ENCODE assay signal across 8 mouse cellular contexts in the genomic region with DNA sequence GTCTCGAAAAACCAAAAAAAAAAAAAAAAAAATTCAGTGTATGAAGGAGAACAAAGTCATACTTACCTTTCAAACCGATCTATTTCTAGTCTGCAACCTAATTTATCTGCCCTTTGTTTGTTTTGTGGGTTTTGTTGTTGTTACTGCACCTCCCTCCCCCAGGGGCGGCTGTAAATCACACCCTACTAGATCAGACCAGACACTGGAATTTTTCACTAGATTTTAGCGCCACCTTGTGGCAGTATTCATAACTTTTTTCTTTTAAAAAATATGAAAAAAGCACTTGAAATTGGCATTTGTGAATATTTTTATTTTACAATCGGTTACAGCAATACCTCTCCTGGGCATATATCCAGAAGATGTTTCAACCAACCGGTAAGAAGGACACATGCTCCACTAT. TPM values are rescaled to one million over a fixed set of nuclear protein-coding genes. Genes with fewer than 3 reads are reported as not detected.
DNase-seq lines count a peak whose midpoint lies in the region; ATAC-seq and TF ChIP-seq lines count a peak whose summit lies in the region.

No protein-coding gene starts in this region.

- no peaks in the 10 kb centered on the region for H3K36me3 ChIP-seq in heart, embryonic 10.5 days
- H3K36me3 ChIP-seq in midbrain, postnatal 0 days (ENCODE audit: insufficient read depth, low read length) = no peaks in the 10 kb centered on the region

- no peaks in the 10 kb centered on the region for H3K9me3 ChIP-seq in heart, embryonic 10.5 days
- H3K9me3 ChIP-seq in midbrain, postnatal 0 days (ENCODE audit: low read length) = no peaks in the 10 kb centered on the region

- peak; percentile 86 for DNase-seq in heart, adult 8-10 months (ENCODE audit: low spot score)
- no peak for DNase-seq in heart, embryonic 10.5 days (ENCODE audit: low spot score)
- peak; percentile 44 for DNase-seq in thymus, postnatal 14 days
- DNase-seq in thymus, postnatal 25 days = no peak
- DNase-seq in cerebellum, postnatal 10 days = peak; percentile 78 to 86
- peak; percentile 54 to 60 for DNase-seq in kidney, adult 8-10 months
- peak; percentile 82 for DNase-seq in midbrain, postnatal 0 days (ENCODE audit: low spot score)
- DNase-seq in urinary bladder, adult 2 months (ENCODE audit: low spot score) = no peak

- H3K27ac ChIP-seq in heart, embryonic 10.5 days = no peak overlapping the region
- H3K27ac ChIP-seq in midbrain, postnatal 0 days (ENCODE audit: low read depth, low read length) = no peak overlapping the region

- peak; percentile 69 for TF ChIP-seq CTCF in midbrain, postnatal 0 days (IDR thresholded peaks at IDR 0.05)

- WGBS in heart, embryonic 10.5 days = 14% methylated on average over 6 of the region's 6 CpGs
- 12% methylated on average over 6 of the region's 6 CpGs for WGBS in midbrain, postnatal 0 days

- no peak for ATAC-seq in midbrain, postnatal 0 days (ENCODE audit: low FRiP score)

- peaks cover 20% of the 10 kb centered on the region for H3K4me1 ChIP-seq in heart, embryonic 10.5 days
- H3K4me1 ChIP-seq in midbrain, postnatal 0 days (ENCODE audit: insufficient read depth, low read length) = 0 out of 2 replicates have a peak, but pooled peaks cover 6% of the 10 kb centered on the region

- H3K4me3 ChIP-seq in heart, embryonic 10.5 days = no peak overlapping the region
- H3K4me3 ChIP-seq in midbrain, postnatal 0 days (ENCODE audit: low read depth, low read length) = no peak overlapping the region

- H3K9ac ChIP-seq in midbrain, postnatal 0 days (replicated peaks; ENCODE audit: low read length, poor library complexity, severe bottlenecking) = no peak overlapping the region

- H3K4me2 ChIP-seq in midbrain, postnatal 0 days (ENCODE audit: low read depth, low read length, poor library complexity, severe bottlenecking) = no peak overlapping the region

- H3K27me3 ChIP-seq in heart, embryonic 10.5 days (ENCODE audit: insufficient read depth, poor library complexity, severe bottlenecking) = no peaks in the 10 kb centered on the region
- no peaks in the 10 kb centered on the region for H3K27me3 ChIP-seq in midbrain, postnatal 0 days (ENCODE audit: insufficient read depth, low read length)

RNA-seq across cellular contexts. Expression of a gene that starts 2.7 kb away (rescaled TPM):
- 100 to 1,000 TPM; 134 to 157 (median 146) TPM for total RNA-seq in heart, adult 8-10 months (2022)
- polyA plus RNA-seq in heart, embryonic 10.5 days (2016; fragmentation: Nextera tagmentation; extraction: Ambion mirVana) = 33.7 and 42.1 TPM in 2 replicates
- total RNA-seq in midbrain, postnatal 0 days (2014; rRNA removed) = 323 and 329 TPM in 2 replicates
- polyA plus RNA-seq in midbrain, postnatal 0 days (2015; fragmentation: Nextera tagmentation; extraction: Ambion mirVana) = 74.1 and 75.1 TPM in 2 replicates
- 189 and 223 TPM in 2 replicates for polyA plus RNA-seq in urinary bladder, adult 2 months (2012; rRNA removed)

Comparison
In these comparisons a context has a peak if more than half of its experiments do, and no peak if none do; other contexts are left out.
1. DNase-seq: peak in heart, adult 8-10 months (single experiment), thymus, postnatal 14 days (single experiment), cerebellum, postnatal 10 days (2 of 2), kidney, adult 8-10 months (2 of 2) and midbrain, postnatal 0 days (single experiment); none in heart, embryonic 10.5 days (single experiment), thymus, postnatal 25 days (single experiment) and urinary bladder, adult 2 months (single experiment).